Mouse (Mus musculus) liver, embryonic 13.5 days (tissue): Measurements from ENCODE around the gene Rbm4. TPM values are rescaled to one million over a fixed set of nuclear protein-coding genes. Genes with fewer than 3 reads are reported as not detected.

ENCODE experiments used
- ATAC-seq: fragments of 200-750 bp; cut with Nextera tagmentation; 2 replicates; pipeline ENCODE4 v1.8.0; 2017; ENCODE audit warnings: low read depth, mild to moderate bottlenecking, moderate number of reproducible peaks, moderate library complexity
- DNase-seq: peaks from one replicate; pipeline ENCODE4 v3.0.0; 2022
- H3K27ac ChIP-seq: fragments of 300-500 bp; sonication (generic); 2 replicates; pipeline ENCODE4 v1.5.1; 2015; ENCODE audit warnings: moderate library complexity, mild to moderate bottlenecking, inconsistent platforms
- H3K27me3 ChIP-seq: fragments of 300-500 bp; sonication (generic); 2 replicates; pipeline ENCODE4 v1.6.1; 2015; ENCODE audit warnings: mild to moderate bottlenecking, inconsistent platforms
- H3K36me3 ChIP-seq: fragments of 300-500 bp; sonication (generic); 2 replicates; pipeline ENCODE4 v1.6.1; 2015; ENCODE audit warnings: mild to moderate bottlenecking, inconsistent platforms
- H3K4me1 ChIP-seq: fragments of 300-500 bp; sonication (generic); replicated peaks from 2 replicates; pipeline ENCODE4 v1.6.1; 2015; ENCODE audit warnings: inconsistent platforms
- H3K4me2 ChIP-seq: fragments of 300-500 bp; sonication (generic); 2 replicates; pipeline ENCODE4 v1.6.1; 2015; ENCODE audit warnings: inconsistent platforms, mild to moderate bottlenecking, moderate library complexity
- H3K4me3 ChIP-seq: fragments of 300-500 bp; sonication (generic); replicated peaks from 2 replicates; pipeline ENCODE4 v1.5.1; 2015; ENCODE audit warnings: mild to moderate bottlenecking, inconsistent platforms
- H3K9ac ChIP-seq: fragments of 300-500 bp; sonication (generic); 2 replicates; pipeline ENCODE4 v1.6.1; 2015; ENCODE audit warnings: mild to moderate bottlenecking, inconsistent platforms
- H3K9me3 ChIP-seq: fragments of 300-500 bp; sonication (generic); replicated peaks from 2 replicates; pipeline ENCODE4 v1.6.1; 2016; ENCODE audit warnings: inconsistent platforms
- WGBS: fragments of 180-500 bp; shearing (Covaris S2); methylation state at CpG from one replicate; pipeline ENCODE4 v1.1.7; 2015; ENCODE audit not compliant: insufficient replicate concordance; 5-methylcytosine and 5-hydroxymethylcytosine counted together
- polyA plus RNA-seq: library from polyadenylated mRNA; unstranded; fragments of >200 nt; fragmentation: Nextera tagmentation; extraction: Ambion mirVana; gene quantifications from 2 replicates; pipeline ENCODE4 v1.2.1, GENCODE M21; 2015

The Rbm4 gene
- polyA plus RNA-seq: 26.0 and 26.5 TPM in 2 replicates

GRCm38 (mm10) chr19:4793831-4794422 lies at the start of gene Rbm4:
Rbm4 (minus strand) TSS chr19:4793901.
- H3K36me3 ChIP-seq: peaks cover 56% of the 10 kb centered on the region
- peak within 1 kb of the TSS; percentile 81 for H3K9ac ChIP-seq
- peak; percentile 97 for ATAC-seq
- WGBS: under 1% methylated on average over 31 of the region's 31 CpGs
- peaks cover 73% of the 10 kb centered on the region for H3K4me1 ChIP-seq
- H3K9me3 ChIP-seq: no peaks in the 10 kb centered on the region
- H3K27me3 ChIP-seq: no peaks in the 10 kb centered on the region
- DNase-seq: peak; percentile 99
- H3K4me3 ChIP-seq: peak within 1 kb of the TSS; percentile 86
- peak within 1 kb of the TSS; percentile 93 for H3K4me2 ChIP-seq
- peak within 1 kb of the TSS; percentile 89 for H3K27ac ChIP-seq

- Histone ChIP-seq H3K9ac (no peak overlapping the region), H3K4me3 (no peak overlapping the region), H3K4me1 (peaks cover 40% of the 10 kb centered on the region), H3K27me3 (peaks cover 48% of the 10 kb centered on the region), H3K4me2 (no peak overlapping the region), H3K36me3 (no peaks in the 10 kb centered on the region), H3K9me3 (no peaks in the 10 kb centered on the region), H3K27ac (no peak overlapping the region)
- DNase-seq (no peak), ATAC-seq (no peak)
- WGBS: 48% methylated on average over 2 of the region's 2 CpGs
These were observed 48.9 kb upstream of the Rbm4 start for GRCm38 (mm10) chr19:4842611-4843010.

- Histone ChIP-seq H3K36me3 (0 out of 2 replicates have a peak, but pooled peaks cover 2% of the 10 kb centered on the region), H3K27ac (no peak overlapping the region), H3K9me3 (no peaks in the 10 kb centered on the region), H3K4me2 (no peak overlapping the region), H3K9ac (no peak overlapping the region), H3K4me3 (no peak overlapping the region), H3K27me3 (peaks cover 41% of the 10 kb centered on the region), H3K4me1 (peaks cover 51% of the 10 kb centered on the region)
- WGBS: 59% methylated on average over 9 of the region's 9 CpGs
- DNase-seq: no peak
- no peak for ATAC-seq
These were observed 47.1 kb upstream of the Rbm4 start for GRCm38 (mm10) chr19:4840848-4841247.

- Histone ChIP-seq H3K27me3 (peaks cover 37% of the 10 kb centered on the region), H3K4me2 (peak within 1 kb of the TSS; percentile 96), H3K36me3 (peaks cover 5% of the 10 kb centered on the region; the same call in 1 of the 2 replicates), H3K9ac (peak within 1 kb of the TSS; percentile 84), H3K9me3 (no peaks in the 10 kb centered on the region), H3K27ac (peak within 1 kb of the TSS; percentile 80), H3K4me3 (peak within 1 kb of the TSS; percentile 74), H3K4me1 (peaks cover 56% of the 10 kb centered on the region)
- under 1% methylated on average over 25 of the region's 25 CpGs for WGBS
- DNase-seq (peak; percentile 95), ATAC-seq (peak; percentile 99)
These were observed 45.4 kb upstream of the Rbm4 start, which contains the start of the genes Ccs and Ccdc87 for GRCm38 (mm10) chr19:4839149-4839548. Ccs (minus strand) TSS chr19:4839332. Ccdc87 (plus strand) TSS chr19:4839366.

GRCm38 (mm10) chr19:4838526-4839140 lies 44.9 kb upstream of the Rbm4 start:
- Histone ChIP-seq H3K27me3 (peaks cover 37% of the 10 kb centered on the region), H3K4me2 (peak overlapping the region; percentile 96), H3K27ac (peak overlapping the region; percentile 80), H3K9me3 (no peaks in the 10 kb centered on the region), H3K4me3 (peak overlapping the region; percentile 74), H3K36me3 (peaks cover 6% of the 10 kb centered on the region; the same call in 1 of the 2 replicates), H3K4me1 (peaks cover 56% of the 10 kb centered on the region), H3K9ac (peak overlapping the region; percentile 84)
- 31% methylated on average over 10 of the region's 10 CpGs for WGBS
- DNase-seq: no peak
- peak; percentile 45 for ATAC-seq

- DNase-seq (no peak), ATAC-seq (no peak)
- 86% methylated on average over 6 of the region's 6 CpGs for WGBS
- peaks cover 18% of the 10 kb centered on the region for H3K36me3 ChIP-seq
- no peak overlapping the region for H3K27ac ChIP-seq
- H3K9ac ChIP-seq: no peak overlapping the region
- H3K4me2 ChIP-seq: no peak overlapping the region
- H3K4me1 ChIP-seq: peaks cover 56% of the 10 kb centered on the region
- peaks cover 25% of the 10 kb centered on the region for H3K27me3 ChIP-seq
- H3K9me3 ChIP-seq: no peaks in the 10 kb centered on the region
- no peak overlapping the region for H3K4me3 ChIP-seq
These were observed 43.3 kb upstream of the Rbm4 start for GRCm38 (mm10) chr19:4837049-4837448.

GRCm38 (mm10) chr19:4836096-4836495 lies 42.4 kb upstream of the Rbm4 start:
- Histone ChIP-seq H3K36me3 (peaks cover 19% of the 10 kb centered on the region), H3K27ac (peak overlapping the region; percentile 58), H3K27me3 (peaks cover 16% of the 10 kb centered on the region), H3K4me1 (peaks cover 54% of the 10 kb centered on the region), H3K4me3 (no peak overlapping the region), H3K9ac (no peak overlapping the region), H3K4me2 (no peak overlapping the region), H3K9me3 (no peaks in the 10 kb centered on the region)
- ATAC-seq (no peak), DNase-seq (no peak)
- 71% methylated on average over 2 of the region's 2 CpGs for WGBS

GRCm38 (mm10) chr19:4833977-4834376 lies 40.3 kb upstream of the Rbm4 start:
- ATAC-seq: no peak

GRCm38 (mm10) chr19:4829156-4829555 lies 35.5 kb upstream of the Rbm4 start:
- peaks cover 52% of the 10 kb centered on the region for H3K36me3 ChIP-seq
- H3K4me2 ChIP-seq: no peak overlapping the region
- H3K4me3 ChIP-seq: no peak overlapping the region
- H3K9me3 ChIP-seq: no peaks in the 10 kb centered on the region
- DNase-seq (no peak), ATAC-seq (no peak)
- H3K9ac ChIP-seq: no peak overlapping the region
- no peak overlapping the region for H3K27ac ChIP-seq
- peaks cover 10% of the 10 kb centered on the region; the same call in 1 of the 2 replicates for H3K4me1 ChIP-seq
- 82% methylated on average over 7 of the region's 7 CpGs for WGBS
- no peaks in the 10 kb centered on the region for H3K27me3 ChIP-seq

More at GRCm38 (mm10) chr19:4833977-4834376, 40.3 kb upstream of the Rbm4 start:
- Histone ChIP-seq H3K4me1 (peaks cover 40% of the 10 kb centered on the region), H3K36me3 (peaks cover 27% of the 10 kb centered on the region), H3K9ac (no peak overlapping the region), H3K27ac (no peak overlapping the region), H3K9me3 (no peaks in the 10 kb centered on the region), H3K27me3 (no peaks in the 10 kb centered on the region), H3K4me3 (no peak overlapping the region), H3K4me2 (no peak overlapping the region)
- 83% methylated on average over 8 of the region's 8 CpGs for WGBS
- no peak for DNase-seq

GRCm38 (mm10) chr19:4828444-4829114 lies 34.9 kb upstream of the Rbm4 start:
- Histone ChIP-seq H3K9me3 (no peaks in the 10 kb centered on the region), H3K9ac (no peak overlapping the region), H3K36me3 (peaks cover 52% of the 10 kb centered on the region), H3K27me3 (no peaks in the 10 kb centered on the region), H3K4me3 (no peak overlapping the region), H3K4me1 (peaks cover 10% of the 10 kb centered on the region; the same call in 1 of the 2 replicates), H3K27ac (no peak overlapping the region), H3K4me2 (no peak overlapping the region)
- ATAC-seq: no peak
- 71% methylated on average over 16 of the region's 16 CpGs for WGBS
- DNase-seq: no peak

GRCm38 (mm10) chr19:4820678-4821303 lies 27.1 kb upstream of the Rbm4 start:
- Histone ChIP-seq H3K4me1 (peaks cover 2% of the 10 kb centered on the region; the same call in 1 of the 2 replicates), H3K36me3 (peaks cover 19% of the 10 kb centered on the region), H3K27me3 (peaks cover 3% of the 10 kb centered on the region; the same call in 1 of the 2 replicates), H3K4me3 (no peak overlapping the region), H3K4me2 (no peak overlapping the region), H3K27ac (no peak overlapping the region), H3K9ac (no peak overlapping the region), H3K9me3 (no peaks in the 10 kb centered on the region)
- whole genome bisulfite sequencing: 64% methylated on average over 5 of the region's 5 CpGs
- peak; percentile 34; the same call in 1 of the 2 replicates for ATAC-seq
- DNase-seq: no peak
